Mouse (Mus musculus): ENCODE results near the gene Tbc1d2. TPM values are rescaled to one million over a fixed set of nuclear protein-coding genes. Genes with fewer than 3 reads are reported as not detected.

The Tbc1d2 gene
- 0.21 TPM for polyA plus RNA-seq (2017; shearing (Covaris generic))

GRCm38 (mm10) chr4:46650086-46650753 is at the start of gene Tbc1d2:
Gene Tbc1d2 (minus strand): TSS chr4:46650209.

DNA sequence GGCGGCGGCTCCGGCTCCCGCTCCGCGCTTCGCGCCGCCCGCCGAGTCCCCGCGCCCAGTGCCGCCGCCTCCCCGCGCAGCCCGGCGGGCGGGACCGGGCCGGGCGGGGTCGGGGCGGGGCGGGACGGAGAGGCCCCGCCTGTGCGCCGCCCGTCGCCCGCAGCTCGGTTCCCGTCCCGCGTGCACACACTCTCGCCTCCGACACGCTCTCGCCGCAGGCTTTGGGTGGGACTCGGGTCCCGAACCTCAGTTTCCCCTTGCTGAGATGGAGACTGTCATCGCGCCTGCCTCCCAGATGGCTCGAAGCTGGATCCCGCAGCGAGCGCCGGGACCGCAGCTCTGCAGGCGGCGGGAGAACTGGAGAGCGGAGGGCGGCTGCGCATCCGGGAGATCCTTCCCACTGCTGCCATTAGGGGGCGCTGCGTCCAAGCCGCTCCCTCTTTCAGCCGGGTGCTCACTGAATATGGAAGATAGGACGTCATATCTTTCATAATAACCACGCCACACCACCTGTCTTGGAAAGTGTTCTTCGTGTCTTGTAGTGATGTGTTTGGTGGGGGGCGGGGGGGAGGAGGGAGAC is 48.1 kb downstream of the Tbc1d2 start, which contains the start of gene Coro2a:
Gene Coro2a, minus strand, starts transcription at position 359 of the 580 bp plus-strand sequence.

Other genes starting within 250 kb of the Tbc1d2 start
- gene Hemgn, start 236.7 kb downstream of the Tbc1d2 start, polyA plus RNA-seq (2017; shearing (Covaris generic)) = 0.20 TPM
- gene Anp32b, start 199.3 kb downstream of the Tbc1d2 start, polyA plus RNA-seq (2017; shearing (Covaris generic)) = 136 TPM
- gene Nans, start 161.0 kb downstream of the Tbc1d2 start, polyA plus RNA-seq (2017; shearing (Covaris generic)) = 51.9 TPM
- 38.8 TPM for gene Trim14, start 114.1 kb downstream of the Tbc1d2 start, polyA plus RNA-seq (2017; shearing (Covaris generic))
- 12.6 TPM for gene Coro2a, start 48.0 kb downstream of the Tbc1d2 start, polyA plus RNA-seq (2017; shearing (Covaris generic))